Mouse (Mus musculus) neural tube, embryonic 11.5 days (tissue): ENCODE measurements at regions not wholly inside any gene's neighbourhood (a gene's known extent, or its start where the extent isn't known, plus 50 kb on each side); places are given as distances from the start of the nearest gene placed in this dataset.

Experiments used
- ATAC-seq: fragments of 200-750 bp; cut with Nextera tagmentation; 2 replicates; pipeline ENCODE4 v1.8.0; 2017; ENCODE audit warnings: moderate number of reproducible peaks, mild to moderate bottlenecking, moderate TSS enrichment, moderate library complexity; ENCODE audit not compliant: insufficient read depth, low FRiP score, low TSS enrichment
- DNase-seq: peaks from one replicate; pipeline ENCODE4 v3.0.0-alpha.2; 2015; ENCODE audit warnings: low spot score
- H3K27ac ChIP-seq: fragments of 300-500 bp; sonication (generic); 2 replicates; pipeline ENCODE4 v1.5.1; 2014; ENCODE audit warnings: low read depth, mild to moderate bottlenecking, low read length
- H3K27me3 ChIP-seq: fragments of 300-500 bp; sonication (generic); 2 replicates; pipeline ENCODE4 v1.6.1; 2014; ENCODE audit warnings: mild to moderate bottlenecking, low read length, mixed read lengths; ENCODE audit not compliant: control insufficient read depth, insufficient read depth
- H3K36me3 ChIP-seq: fragments of 300-500 bp; sonication (generic); 2 replicates; pipeline ENCODE4 v1.6.1; 2014; ENCODE audit warnings: mild to moderate bottlenecking, low read length, moderate library complexity, mixed read lengths; ENCODE audit not compliant: control insufficient read depth, insufficient read depth
- H3K4me1 ChIP-seq: fragments of 300-500 bp; sonication (generic); 2 replicates; pipeline ENCODE4 v1.6.1; 2014; ENCODE audit warnings: low read length, mixed read lengths; ENCODE audit not compliant: control insufficient read depth, insufficient read depth
- H3K4me2 ChIP-seq: fragments of 300-500 bp; sonication (generic); 2 replicates; pipeline ENCODE4 v1.6.1; 2014; ENCODE audit warnings: low read depth, mild to moderate bottlenecking, moderate library complexity
- H3K4me3 ChIP-seq: fragments of 300-500 bp; sonication (generic); 2 replicates; pipeline ENCODE4 v1.5.1; 2014; ENCODE audit warnings: low read depth, low read length
- H3K9ac ChIP-seq: fragments of 300-500 bp; sonication (generic); 2 replicates; pipeline ENCODE4 v1.6.1; 2014; ENCODE audit warnings: mild to moderate bottlenecking, low read length
- H3K9me3 ChIP-seq: fragments of 300-500 bp; sonication (generic); 2 replicates; pipeline ENCODE4 v1.6.1; 2016; ENCODE audit warnings: low read length; ENCODE audit not compliant: control insufficient read depth
- WGBS: fragments of 180-500 bp; shearing (Covaris S2); extraction: QIAGEN DNeasy Blood & Tissue Kit; methylation state at CpG from one replicate; pipeline ENCODE4 v1.1.7; 2014; 5-methylcytosine and 5-hydroxymethylcytosine counted together

- Histone ChIP-seq H3K4me1 (no peaks in the 10 kb centered on the region), H3K36me3 (no peaks in the 10 kb centered on the region), H3K4me2 (no peak overlapping the region), H3K27ac (no peak overlapping the region), H3K9ac (no peak overlapping the region), H3K27me3 (no peaks in the 10 kb centered on the region), H3K9me3 (no peaks in the 10 kb centered on the region), H3K4me3 (no peak overlapping the region)
- ATAC-seq (no peak), DNase-seq (no peak)
- 92% methylated on average over 10 of the region's 10 CpGs for WGBS
These were observed 394.4 kb upstream of the Plscr5 start for GRCm38 (mm10) chr9:91798171-91798836.

- Histone ChIP-seq H3K9ac (no peak overlapping the region), H3K4me2 (no peak overlapping the region), H3K9me3 (no peaks in the 10 kb centered on the region), H3K4me3 (no peak overlapping the region), H3K4me1 (no peaks in the 10 kb centered on the region), H3K27me3 (no peaks in the 10 kb centered on the region), H3K36me3 (no peaks in the 10 kb centered on the region), H3K27ac (no peak overlapping the region)
- ATAC-seq (no peak), DNase-seq (no peak)
- 92% methylated on average over 4 of the region's 4 CpGs for WGBS
These were observed 395.8 kb upstream of the Plscr5 start for GRCm38 (mm10) chr9:91796976-91797375.

GRCm38 (mm10) chr9:91752935-91753334, 387.3 kb upstream of the Zic1 start:
- DNase-seq: no peak
- H3K27ac ChIP-seq: no peak overlapping the region
- H3K4me1 ChIP-seq: no peaks in the 10 kb centered on the region
- no peaks in the 10 kb centered on the region for H3K27me3 ChIP-seq
- no peaks in the 10 kb centered on the region for H3K36me3 ChIP-seq
- ATAC-seq: no peak
- H3K4me3 ChIP-seq: no peak overlapping the region
- H3K4me2 ChIP-seq: no peak overlapping the region
- no peaks in the 10 kb centered on the region for H3K9me3 ChIP-seq
- no peak overlapping the region for H3K9ac ChIP-seq
- 79% methylated on average over 1 of the region's 1 CpGs for WGBS

- H3K4me2 ChIP-seq: no peak overlapping the region
- WGBS: 77% methylated on average over 5 of the region's 5 CpGs
- H3K36me3 ChIP-seq: no peaks in the 10 kb centered on the region
- H3K9me3 ChIP-seq: no peaks in the 10 kb centered on the region
- H3K27me3 ChIP-seq: no peaks in the 10 kb centered on the region
- H3K4me1 ChIP-seq: no peaks in the 10 kb centered on the region
- H3K27ac ChIP-seq: no peak overlapping the region
- DNase-seq (no peak), ATAC-seq (no peak)
- no peak overlapping the region for H3K9ac ChIP-seq
- no peak overlapping the region for H3K4me3 ChIP-seq
These were observed 345.5 kb upstream of the Zic1 start for GRCm38 (mm10) chr9:91711106-91711505.

GRCm38 (mm10) chr9:91680859-91681258, 315.2 kb upstream of the Zic1 start:
- 53% methylated on average over 6 of the region's 6 CpGs for WGBS
- ATAC-seq: no peak

GRCm38 (mm10) chr9:91666667-91667066, 301.1 kb upstream of the Zic1 start:
- ATAC-seq (no peak), DNase-seq (no peak)
- Histone ChIP-seq H3K9ac (no peak overlapping the region), H3K4me3 (no peak overlapping the region), H3K27ac (no peak overlapping the region), H3K9me3 (no peaks in the 10 kb centered on the region), H3K36me3 (no peaks in the 10 kb centered on the region), H3K4me2 (no peak overlapping the region), H3K27me3 (no peaks in the 10 kb centered on the region), H3K4me1 (no peaks in the 10 kb centered on the region)
- 70% methylated on average over 1 of the region's 1 CpGs for WGBS

More at GRCm38 (mm10) chr9:91680859-91681258, 315.2 kb upstream of the Zic1 start:
- H3K36me3 ChIP-seq: no peaks in the 10 kb centered on the region
- DNase-seq: no peak
- H3K9me3 ChIP-seq: no peaks in the 10 kb centered on the region
- no peaks in the 10 kb centered on the region for H3K27me3 ChIP-seq
- H3K4me1 ChIP-seq: no peaks in the 10 kb centered on the region
- no peak overlapping the region for H3K4me3 ChIP-seq
- H3K4me2 ChIP-seq: no peak overlapping the region
- no peak overlapping the region for H3K27ac ChIP-seq
- no peak overlapping the region for H3K9ac ChIP-seq

GRCm38 (mm10) chr9:91660089-91660488, 294.5 kb upstream of the Zic1 start:
- Histone ChIP-seq H3K4me3 (no peak overlapping the region), H3K4me1 (no peaks in the 10 kb centered on the region), H3K4me2 (no peak overlapping the region), H3K36me3 (no peaks in the 10 kb centered on the region), H3K9ac (no peak overlapping the region), H3K27ac (no peak overlapping the region), H3K27me3 (no peaks in the 10 kb centered on the region), H3K9me3 (no peaks in the 10 kb centered on the region)
- no peak for ATAC-seq
- 67% methylated on average over 2 of the region's 2 CpGs for WGBS
- no peak for DNase-seq

- Histone ChIP-seq H3K4me3 (no peak overlapping the region), H3K9ac (no peak overlapping the region), H3K36me3 (no peaks in the 10 kb centered on the region), H3K27ac (no peak overlapping the region), H3K9me3 (no peaks in the 10 kb centered on the region), H3K4me2 (no peak overlapping the region), H3K27me3 (no peaks in the 10 kb centered on the region), H3K4me1 (no peaks in the 10 kb centered on the region)
- DNase-seq (no peak), ATAC-seq (no peak)
- WGBS: 50% methylated on average over 4 of the region's 4 CpGs
These were observed 288.5 kb upstream of the Zic1 start for GRCm38 (mm10) chr9:91654071-91654470.

GRCm38 (mm10) chr9:91652384-91653100, 286.9 kb upstream of the Zic1 start:
- no peak overlapping the region for H3K9ac ChIP-seq
- no peak for ATAC-seq
- H3K36me3 ChIP-seq: no peaks in the 10 kb centered on the region
- H3K4me2 ChIP-seq: no peak overlapping the region
- no peaks in the 10 kb centered on the region for H3K9me3 ChIP-seq
- no peaks in the 10 kb centered on the region for H3K27me3 ChIP-seq
- no peaks in the 10 kb centered on the region for H3K4me1 ChIP-seq
- WGBS: 70% methylated on average over 8 of the region's 8 CpGs
- no peak overlapping the region for H3K4me3 ChIP-seq
- DNase-seq: no peak
- H3K27ac ChIP-seq: no peak overlapping the region
